9 mouse cellular contexts compared by ENCODE assay signal in the genomic region with DNA sequence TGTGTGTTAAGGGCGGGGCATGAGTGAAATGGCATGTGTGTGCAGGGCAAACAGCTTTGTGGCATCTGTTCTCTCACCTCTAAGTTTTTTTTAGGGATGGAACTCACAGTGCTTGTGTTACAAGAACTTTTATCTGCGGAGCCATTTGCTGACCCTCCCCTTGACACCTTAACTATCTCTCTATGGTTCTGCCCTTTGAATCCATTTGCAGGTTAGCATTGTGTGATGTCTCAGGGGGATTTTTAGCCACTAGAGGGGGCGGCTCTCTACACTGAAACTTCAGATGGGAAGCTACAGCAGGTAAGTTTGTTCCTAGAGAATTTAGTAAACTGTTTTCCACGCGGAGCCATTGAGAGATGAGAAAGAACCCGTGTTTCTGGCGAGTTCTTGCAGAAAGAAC. TPM values are rescaled to one million over a fixed set of nuclear protein-coding genes. Genes with fewer than 3 reads are reported as not detected.
DNase-seq lines count a peak whose midpoint lies in the region; TF ChIP-seq lines count a peak whose summit lies in the region.
"Had no signal": no experiment of that assay in that cellular context is flagged by ENCODE, and none has a peak within 500 bp of the region (broad histone marks: within the 10 kb centered on the region; RNA-seq: fewer than 3 reads in every experiment).

No protein-coding gene starts in this region.

- H3K27ac ChIP-seq in gastrocnemius, adult 2 months: no peak overlapping the region

- TF ChIP-seq CTCF in gastrocnemius, adult 2 months (IDR thresholded peaks at IDR 0.05): peak; percentile 63

- DNase-seq in gastrocnemius, adult 2 months: peak; percentile 22
- no peak for DNase-seq in gastrocnemius, postnatal 4 days (ENCODE audit: low spot score in 2 of 2)
- DNase-seq in B cell, adult 2 months: peak; percentile 58 to 63
- peak; percentile 26 for DNase-seq in ZHBTc4 (ENCODE audit: low read depth, low spot score)
- peak; percentile 8 for DNase-seq in left cerebral cortex, postnatal 4 days
- peak; percentile 63 for DNase-seq in thymus, postnatal 4 days
- no peak for DNase-seq in gastrocnemius, postnatal 36 days
- DNase-seq in c-Kit-positive CD71-positive TER-119-positive erythroid progenitor cells, embryonic 14.5 days (ENCODE audit: low spot score): no peak

- H3K4me3 ChIP-seq in gastrocnemius, adult 2 months: no peak overlapping the region

- intact Hi-C loops in gastrocnemius, adult 2 months (cut with DNase I): no loop called here
- intact Hi-C loops in left cerebral cortex, postnatal 4 days (cut with DNase I): loop anchor here (5.0 to 10.0 kb wide), 3 partner anchors 136 to 1263 kb away; a partner anchor contains a TSS
- intact Hi-C loops in gastrocnemius, postnatal 36 days (cut with DNase I): loop anchor here (2.0 kb wide), 1 partner anchor 107 kb away; no protein-coding TSS in a partner anchor

RNA-seq across cellular contexts. Expression of a gene that starts 32.1 kb away (rescaled TPM):
- not detected for total RNA-seq in gastrocnemius, adult 2 months (2021)
- not detected for total RNA-seq in gastrocnemius, postnatal 4 days (2021)
- not detected for total RNA-seq in left cerebral cortex, postnatal 4 days (2021)
- total RNA-seq in gastrocnemius, postnatal 36 days (2021): not detected
- total RNA-seq: liver, adult 2 months had no signal

Comparison
In these comparisons a context has a peak if more than half of its experiments do, and no peak if none do; other contexts are left out.
1. DNase-seq: peak in gastrocnemius, adult 2 months (single experiment), B cell, adult 2 months (2 of 2), ZHBTc4 (single experiment), left cerebral cortex, postnatal 4 days (single experiment) and thymus, postnatal 4 days (single experiment); none in gastrocnemius, postnatal 4 days (0 of 2), gastrocnemius, postnatal 36 days (0 of 2) and c-Kit-positive CD71-positive TER-119-positive erythroid progenitor cells, embryonic 14.5 days (single experiment).